Mouse (Mus musculus) CH12.LX (cell line): ENCODE results near the gene Dusp5. TPM values are rescaled to one million over a fixed set of nuclear protein-coding genes. Genes with fewer than 3 reads are reported as not detected.

ENCODE experiments used
- DNase-seq: peaks from one replicate; pipeline ENCODE4 v3.0.0-alpha.2; 2013; ENCODE audit errors: extremely low read depth
- H3K27ac ChIP-seq: 2 replicates; pipeline ENCODE4 v1.5.1; 2012; ENCODE audit warnings: low read depth, mild to moderate bottlenecking, control low read depth, moderate library complexity; ENCODE audit not compliant: insufficient read depth
- H3K27me3 ChIP-seq: replicated peaks from 2 replicates; pipeline ENCODE3; 2012; ENCODE audit warnings: inconsistent platforms
- H3K36me3 ChIP-seq, 2 experiments: replicated peaks in 1 of 2; 2 replicates each; pipeline versions ENCODE3 to v1.6.1; 2012; ENCODE audit warnings: inconsistent platforms in 1 of 2, low read length in 1 of 2, mild to moderate bottlenecking in 1 of 2, mixed read lengths in 1 of 2, moderate library complexity in 1 of 2; ENCODE audit not compliant: control insufficient read depth in 1 of 2, insufficient read depth in 1 of 2
- H3K4me1 ChIP-seq, 2 experiments: 2 replicates each; pipeline ENCODE4 v1.6.1; 2012; ENCODE audit warnings: inconsistent platforms in 1 of 2, moderate library complexity in 1 of 2; ENCODE audit not compliant: insufficient read depth in 2 of 2, control insufficient read depth in 1 of 2
- H3K4me2 ChIP-seq: 2 replicates; pipeline ENCODE4 v1.6.1; 2012; ENCODE audit warnings: low read depth, mild to moderate bottlenecking, control low read depth; ENCODE audit not compliant: poor library complexity, insufficient read depth, severe bottlenecking
- H3K4me3 ChIP-seq, 3 experiments: fragments of 150-350 bp in 1 of 3; sonication (generic) in 1 of 3; replicated peaks in 1 of 3; 2 replicates each; pipeline versions ENCODE3 to v1.5.1; 2011 to 2012; ENCODE audit warnings: low read depth in 2 of 3, low read length in 2 of 3, mild to moderate bottlenecking in 2 of 3, moderate library complexity in 2 of 3, control low read depth in 1 of 3, improper control_type of control experiment in 1 of 3, inconsistent platforms in 1 of 3, mixed read lengths in 1 of 3; ENCODE audit not compliant: poor library complexity in 1 of 3
- H3K79me2 ChIP-seq: replicated peaks from 2 replicates; pipeline ENCODE4 v1.6.1; 2012; ENCODE audit warnings: mild to moderate bottlenecking, moderate library complexity; ENCODE audit not compliant: control insufficient read depth, poor library complexity, insufficient read depth, severe bottlenecking; ENCODE audit errors: extremely low read depth
- H3K9ac ChIP-seq: 2 replicates; pipeline ENCODE4 v1.6.1; 2012; ENCODE audit warnings: low read depth, mild to moderate bottlenecking, control low read depth, moderate library complexity; ENCODE audit not compliant: insufficient read depth
- H3K9me3 ChIP-seq: replicated peaks from 2 replicates; pipeline ENCODE3; 2012; ENCODE audit warnings: low read length, inconsistent platforms, mixed read lengths
- BHLHE40 ChIP-seq: IDR thresholded peaks from 2 replicates; pipeline ENCODE4 v1.6.1; 2011; ENCODE audit warnings: mild to moderate bottlenecking, low read depth, low read length, improper control_type of control experiment
- CHD1 ChIP-seq: IDR thresholded peaks from 2 replicates; pipeline ENCODE4 v1.6.1; 2012; ENCODE audit warnings: low read depth, low read length, improper control_type of control experiment, inconsistent platforms
- ELF1 ChIP-seq: IDR thresholded peaks from 2 replicates; pipeline ENCODE4 v1.6.1; 2014; ENCODE audit warnings: low read depth, mild to moderate bottlenecking, inconsistent platforms, low read length, improper control_type of control experiment
- ETS1 ChIP-seq: conservative IDR thresholded peaks from 2 replicates; pipeline ENCODE4 v1.6.1; 2012; ENCODE audit warnings: low read depth, mild to moderate bottlenecking, inconsistent platforms, low read length, improper control_type of control experiment, moderate library complexity
- HCFC1 ChIP-seq: IDR thresholded peaks from 2 replicates; pipeline ENCODE4 v1.6.1; 2012; ENCODE audit warnings: low read depth, mild to moderate bottlenecking, inconsistent platforms, low read length, improper control_type of control experiment
- IRF4 ChIP-seq: IDR thresholded peaks from 2 replicates; pipeline ENCODE4 v1.6.1; 2014; ENCODE audit warnings: low read depth, mild to moderate bottlenecking, inconsistent platforms, low read length, improper control_type of control experiment
- JUND ChIP-seq: conservative IDR thresholded peaks from 2 replicates; pipeline ENCODE4 v1.6.1; 2011; ENCODE audit warnings: low read depth, low read length, improper control_type of control experiment
- MAFK ChIP-seq: IDR thresholded peaks from 2 replicates; pipeline ENCODE4 v1.6.1; 2011; ENCODE audit warnings: low read length, improper control_type of control experiment; ENCODE audit not compliant: insufficient replicate concordance
- MEF2A ChIP-seq: IDR thresholded peaks from 2 replicates; pipeline ENCODE4 v1.6.1; 2014; ENCODE audit warnings: low read depth, mild to moderate bottlenecking, inconsistent platforms, low read length, improper control_type of control experiment, borderline replicate concordance
- MXI1 ChIP-seq: IDR thresholded peaks from 2 replicates; pipeline ENCODE4 v1.6.1; 2011; ENCODE audit warnings: mild to moderate bottlenecking, low read depth, low read length, improper control_type of control experiment
- NELFE ChIP-seq: IDR thresholded peaks from 2 replicates; pipeline ENCODE4 v1.6.1; 2011; ENCODE audit warnings: low read depth, low read length, improper control_type of control experiment
- PAX5 ChIP-seq: IDR thresholded peaks from 2 replicates; pipeline ENCODE4 v1.6.1; 2012; ENCODE audit warnings: low read length, inconsistent platforms, mixed read lengths
- POLR2A ChIP-seq: IDR thresholded peaks from 2 replicates; pipeline ENCODE4 v1.6.1; 2011; ENCODE audit warnings: low read depth, mild to moderate bottlenecking, improper control_type of control experiment, low read length
- POLR2AphosphoS2 ChIP-seq: IDR thresholded peaks from 2 replicates; pipeline ENCODE4 v1.6.1; 2011; ENCODE audit warnings: low read depth, low read length, improper control_type of control experiment
- RCOR1 ChIP-seq: conservative IDR thresholded peaks from 2 replicates; pipeline ENCODE4 v1.6.1; 2012; ENCODE audit warnings: low read depth, mild to moderate bottlenecking, inconsistent platforms, low read length, improper control_type of control experiment
- SIN3A ChIP-seq: IDR thresholded peaks from 2 replicates; pipeline ENCODE4 v1.6.1; 2012; ENCODE audit warnings: low read length, improper control_type of control experiment, inconsistent platforms
- UBTF ChIP-seq: IDR thresholded peaks from 2 replicates; pipeline ENCODE4 v1.6.1; 2012; ENCODE audit warnings: low read depth, mild to moderate bottlenecking, inconsistent platforms, low read length, improper control_type of control experiment, moderate library complexity
- USF1 ChIP-seq: IDR thresholded peaks from 2 replicates; pipeline ENCODE4 v1.6.1; 2014; ENCODE audit warnings: low read depth, mild to moderate bottlenecking, inconsistent platforms, low read length, improper control_type of control experiment
- USF2 ChIP-seq: conservative IDR thresholded peaks from 2 replicates; pipeline ENCODE4 v1.6.1; 2011; ENCODE audit warnings: low read depth, low read length, improper control_type of control experiment
- dilution Hi-C: fragments of 300-500 bp; cut with MboI; formaldehyde crosslinking; loops from 2 replicates; pipeline ENCODE4 v1.14.3; 2020; ENCODE audit warnings: low sequenced_read_pairs; ENCODE audit not compliant: extremely low pct_unique_long_range_greater_than_20kb, extremely low pct_ligation_motif_present
- in situ Hi-C: fragments of 300-500 bp; cut with MboI; formaldehyde crosslinking; loops from 3 replicates; pipeline ENCODE4 v1.14.3; 2019; ENCODE audit warnings: low sequenced_read_pairs, low pct_ligation_motif_present, low pct_unique_long_range_greater_than_20kb, mixed read lengths
- polyA plus RNA-seq: library from polyadenylated mRNA; unstranded; fragments of >175 nt; gene quantifications from 2 replicates; pipeline ENCODE4 v1.2.1, GENCODE M21; 2012; ENCODE audit warnings: low read depth; ENCODE audit not compliant: insufficient read length
- total RNA-seq, 2 experiments: library from RNA; depleted of rRNA; stranded (reverse); fragments of 300-350 nt in 1 of 2; fragments of >200 nt in 1 of 2; gene quantifications; 2 replicates each; pipeline ENCODE4 v1.2.3; 2012 to 2014

The Dusp5 gene
- total and polyA plus RNA-seq, 3 experiments: 10.6 to 18.2 (median 13.2) TPM

DNA sequence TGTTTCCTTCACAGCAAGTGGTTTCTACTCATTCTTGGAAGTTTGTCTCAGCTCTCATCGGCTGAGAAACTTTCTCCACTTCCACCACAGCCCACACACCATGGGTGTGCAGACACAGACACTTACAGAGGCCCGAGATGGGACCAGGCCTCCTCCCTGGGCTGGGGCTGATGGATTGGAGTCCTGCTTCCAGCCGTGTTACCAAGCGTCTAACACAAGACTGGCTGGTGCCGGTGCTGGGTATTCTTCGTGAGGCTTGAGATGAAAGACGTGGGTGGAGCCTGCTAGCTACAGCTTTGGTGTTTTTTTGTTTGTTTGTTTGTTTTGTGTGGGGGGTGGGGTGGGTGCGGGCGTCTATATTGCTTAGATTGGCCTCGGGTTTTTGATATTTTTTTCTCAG is 1.4 kb upstream of the Dusp5 start:
- peaks cover 2% of the 10 kb centered on the region for H3K9me3 ChIP-seq
- dilution Hi-C loops: no loop called here
- TF ChIP-seq USF1 (no peak), MAFK (no peak)
- H3K9ac ChIP-seq: no peak overlapping the region
- peaks cover 0 to 34% of the 10 kb centered on the region in 2 experiments; a peak in 3 of 4 replicates for H3K4me1 ChIP-seq
- no peak overlapping the region for H3K4me3 ChIP-seq
- H3K27me3 ChIP-seq: peaks cover 16% of the 10 kb centered on the region
- DNase-seq: no peak
- in situ Hi-C loops: no loop called here
- H3K36me3 ChIP-seq: peaks cover 0 to 7% of the 10 kb centered on the region in 2 experiments
- no peak overlapping the region for H3K4me2 ChIP-seq
- peaks cover 18% of the 10 kb centered on the region for H3K79me2 ChIP-seq
- no peak overlapping the region for H3K27ac ChIP-seq

- TF ChIP-seq BHLHE40 (peak; percentile 43; the same call in 1 of the 2 replicates), UBTF (no peak)
- Histone ChIP-seq H3K79me2 (peaks cover 23% of the 10 kb centered on the region), H3K4me2 (peak overlapping the region; percentile 93), H3K36me3 (peaks cover 0 to 7% of the 10 kb centered on the region in 2 experiments), H3K9ac (peak overlapping the region; percentile 82), H3K4me1 (peaks cover 1 to 41% of the 10 kb centered on the region in 2 experiments; a peak in 3 of 4 replicates), H3K27ac (no peak overlapping the region), H3K27me3 (peaks cover 15% of the 10 kb centered on the region), H3K4me3 (peak overlapping the region; percentile 68 to 83 (median 82)), H3K9me3 (peaks cover 2% of the 10 kb centered on the region)
- dilution Hi-C loops (no loop called here), in situ Hi-C loops (no loop called here)
- DNase-seq: no peak
These were observed 733 bp upstream of the Dusp5 start for GRCm38 (mm10) chr19:53528131-53528621.

GRCm38 (mm10) chr19:53529455-53529704 is 471 bp downstream of the Dusp5 start:
- Histone ChIP-seq H3K79me2 (peaks cover 32% of the 10 kb centered on the region), H3K27me3 (peaks cover 15% of the 10 kb centered on the region), H3K27ac (peak overlapping the region; percentile 45), H3K9ac (peak overlapping the region; percentile 54), H3K36me3 (peaks cover 2 to 14% of the 10 kb centered on the region in 2 experiments), H3K4me3 (peak overlapping the region; percentile 73 to 89 (median 82)), H3K9me3 (peaks cover 2% of the 10 kb centered on the region), H3K4me2 (peak overlapping the region; percentile 91), H3K4me1 (peaks cover 5 to 53% of the 10 kb centered on the region in 2 experiments)
- TF ChIP-seq MEF2A (no peak), IRF4 (no peak), POLR2A (no peak), SIN3A (0 out of 2 replicates have a peak, but pooled peaks have one; percentile 21), HCFC1 (no peak), CHD1 (peak; percentile 44; the same call in 1 of the 2 replicates), BHLHE40 (no peak), ELF1 (no peak), USF1 (no peak), PAX5 (no peak), NELFE (no peak), MXI1 (peak; percentile 34; the same call in 1 of the 2 replicates), RCOR1 (no peak), POLR2AphosphoS2 (no peak), ETS1 (no peak), USF2 (no peak), JUND (no peak)
- dilution Hi-C loops (no loop called here), in situ Hi-C loops (no loop called here)
- no peak for DNase-seq
